Mouse (Mus musculus): Measurements from ENCODE around the gene A630023A22Rik. TPM values are rescaled to one million over a fixed set of nuclear protein-coding genes. Genes with fewer than 3 reads are reported as not detected.

A630023A22Rik gene
- not detected in 2 replicates for polyA plus RNA-seq (2016; fragmentation: Nextera tagmentation; extraction: Ambion mirVana)

- Histone ChIP-seq H3K27ac (no peak within 1 kb of the TSS), H3K27me3 (ENCODE audit: poor library complexity, severe bottlenecking) (no peaks in the 10 kb centered on the region), H3K4me1 (no peaks in the 10 kb centered on the region), H3K4me3 (no peak within 1 kb of the TSS), H3K36me3 (replicated peaks) (no peaks in the 10 kb centered on the region), H3K9me3 (no peaks in the 10 kb centered on the region)
- 87% methylated on average over 5 of the region's 5 CpGs for WGBS
- no peak for DNase-seq (ENCODE audit: extremely low spot score, low spot score)
Observed at GRCm38 (mm10) chr14:34102601-34103000, at the start of gene A630023A22Rik. TSS of gene A630023A22Rik (minus strand) at chr14:34102754.

DNA sequence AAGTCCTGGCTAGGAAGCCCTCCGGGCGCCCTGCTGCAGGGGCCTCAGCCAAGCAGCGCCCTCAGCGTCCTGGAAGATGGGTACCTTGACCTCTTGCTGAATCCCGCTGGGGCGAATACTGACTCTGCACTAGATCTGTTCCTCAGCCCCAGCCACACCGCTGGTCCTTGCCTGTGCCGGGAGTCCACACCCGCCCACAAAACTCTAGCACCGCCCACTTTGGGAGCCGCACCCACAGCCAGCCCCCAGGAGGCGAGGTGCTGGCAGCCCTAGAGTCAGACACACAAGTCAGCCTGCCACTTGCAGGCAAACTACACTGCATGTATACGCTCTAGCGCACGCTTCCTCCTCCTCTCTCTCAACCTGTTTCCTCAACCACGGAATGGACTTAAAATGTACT lies 49.8 kb upstream of the A630023A22Rik start, which contains the start of gene Npy4r:
Gene Npy4r (minus strand): TSS at position 148 of the 400 bp plus-strand sequence.
- no peaks in the 10 kb centered on the region for H3K36me3 ChIP-seq (replicated peaks)
- peaks cover 15% of the 10 kb centered on the region for H3K27me3 ChIP-seq (ENCODE audit: poor library complexity, severe bottlenecking)
- DNase-seq (ENCODE audit: extremely low spot score, low spot score), result no peak
- no peak within 1 kb of the TSS for H3K27ac ChIP-seq
- no peak within 1 kb of the TSS for H3K4me3 ChIP-seq
- WGBS, result 14% methylated on average over 16 of the region's 16 CpGs
- H3K9me3 ChIP-seq, result no peaks in the 10 kb centered on the region
- H3K4me1 ChIP-seq, result peaks cover 17% of the 10 kb centered on the region

DNA sequence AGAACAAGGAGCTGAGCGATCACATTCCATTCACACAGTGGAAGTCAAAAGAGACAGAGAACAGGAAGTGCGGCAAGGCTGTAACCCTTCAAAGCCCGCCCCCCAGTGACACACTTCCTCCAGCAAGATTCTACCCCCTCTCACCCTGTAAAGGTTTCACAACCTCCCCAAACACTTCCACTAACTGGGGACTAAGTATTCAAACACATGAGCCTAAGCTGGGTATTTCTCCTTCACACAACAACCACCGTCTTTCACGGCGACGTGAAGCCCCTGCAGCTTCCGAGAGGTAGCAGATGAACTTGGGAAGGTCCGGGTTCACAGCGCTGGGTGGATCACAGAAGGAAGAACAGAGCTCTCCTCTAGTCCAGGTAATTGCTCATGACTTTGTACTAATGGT lies 40.4 kb upstream of the A630023A22Rik start:
- 0 out of 2 replicates have a peak, but pooled peaks cover 6% of the 10 kb centered on the region for H3K4me1 ChIP-seq
- peaks cover 8% of the 10 kb centered on the region; the same call in 1 of the 2 replicates for H3K27me3 ChIP-seq (ENCODE audit: poor library complexity, severe bottlenecking)
- H3K27ac ChIP-seq, result no peak overlapping the region
- DNase-seq (ENCODE audit: extremely low spot score, low spot score), result no peak
- no peaks in the 10 kb centered on the region for H3K36me3 ChIP-seq (replicated peaks)
- no peak overlapping the region for H3K4me3 ChIP-seq
- WGBS, result 91% methylated on average over 10 of the region's 10 CpGs
- H3K9me3 ChIP-seq, result no peaks in the 10 kb centered on the region

DNA sequence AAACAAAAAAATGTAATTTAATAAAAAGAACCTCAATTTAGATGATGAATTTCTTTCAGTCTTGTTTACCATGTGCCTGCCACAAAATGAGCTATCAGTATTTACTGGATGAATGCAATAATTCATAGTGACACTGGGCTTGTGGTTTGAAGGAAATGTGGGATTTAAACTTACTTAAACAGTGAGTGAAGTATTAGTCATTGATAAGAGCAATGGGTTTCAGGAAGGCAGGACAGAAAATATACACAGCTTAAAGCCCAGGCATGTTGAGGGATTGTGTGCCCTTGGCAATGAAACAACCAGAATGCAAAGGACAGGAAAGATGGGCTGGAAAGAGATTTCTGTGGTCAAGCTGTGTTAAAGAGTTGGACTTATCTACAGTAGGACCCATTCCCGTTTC lies 39.8 kb upstream of the A630023A22Rik start:
- H3K27me3 ChIP-seq (ENCODE audit: poor library complexity, severe bottlenecking), result peaks cover 14% of the 10 kb centered on the region
- H3K9me3 ChIP-seq, result no peaks in the 10 kb centered on the region
- no peak overlapping the region for H3K27ac ChIP-seq
- WGBS, result 87% methylated on average over 1 of the region's 1 CpGs
- H3K4me1 ChIP-seq, result 0 out of 2 replicates have a peak, but pooled peaks cover 6% of the 10 kb centered on the region
- H3K36me3 ChIP-seq (replicated peaks), result no peaks in the 10 kb centered on the region
- DNase-seq (ENCODE audit: extremely low spot score, low spot score), result no peak
- H3K4me3 ChIP-seq, result no peak overlapping the region

DNA sequence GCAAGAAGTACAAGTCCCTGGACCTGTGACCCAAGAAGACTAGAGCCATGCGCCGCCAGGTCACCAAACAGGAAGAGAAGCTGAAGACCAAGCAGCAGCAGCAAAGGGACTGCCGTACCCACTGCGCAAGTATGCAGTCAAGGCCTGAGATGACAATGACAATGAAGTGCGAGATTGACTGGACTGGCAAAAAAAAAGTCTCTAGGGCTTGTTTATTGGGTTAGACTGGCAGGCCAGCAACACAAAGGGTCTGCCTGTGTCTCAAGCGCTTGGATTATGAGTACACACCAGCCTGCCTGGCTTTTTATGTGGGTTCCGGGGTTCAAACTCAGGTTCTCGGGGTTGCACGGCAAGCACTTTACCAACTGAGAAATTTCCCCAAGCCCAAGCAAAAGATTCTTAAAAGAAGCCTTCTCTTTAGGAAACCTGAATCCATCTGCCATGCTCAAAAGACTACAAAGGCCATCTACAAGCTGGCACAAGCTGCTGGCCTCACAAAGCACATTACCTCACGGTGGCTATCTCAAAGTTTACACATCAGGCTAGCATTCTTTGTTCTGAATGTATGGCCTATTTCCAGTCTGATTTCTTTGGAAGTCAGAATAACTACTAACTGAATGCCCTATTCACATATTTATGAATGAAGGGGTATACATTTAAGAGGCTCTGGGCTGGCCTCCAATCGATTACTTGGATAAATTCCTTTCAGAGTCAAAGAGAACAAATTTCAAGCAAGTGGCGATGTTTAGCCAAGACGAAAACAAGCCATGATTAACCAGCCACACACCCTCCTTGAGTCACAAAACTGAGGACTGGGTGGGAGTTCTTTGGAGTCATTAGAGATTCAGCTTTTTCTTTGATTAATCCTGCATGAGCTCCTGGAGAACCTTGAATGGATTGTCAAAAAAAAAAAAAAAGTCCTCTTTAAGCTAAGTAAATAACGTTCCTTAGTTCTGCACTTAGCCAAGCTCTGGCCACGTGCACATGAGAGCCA lies 37.4 kb upstream of the A630023A22Rik start:
- 80% methylated on average over 15 of the region's 15 CpGs for WGBS
- peak; percentile 11 for DNase-seq (ENCODE audit: extremely low spot score, low spot score)

DNA sequence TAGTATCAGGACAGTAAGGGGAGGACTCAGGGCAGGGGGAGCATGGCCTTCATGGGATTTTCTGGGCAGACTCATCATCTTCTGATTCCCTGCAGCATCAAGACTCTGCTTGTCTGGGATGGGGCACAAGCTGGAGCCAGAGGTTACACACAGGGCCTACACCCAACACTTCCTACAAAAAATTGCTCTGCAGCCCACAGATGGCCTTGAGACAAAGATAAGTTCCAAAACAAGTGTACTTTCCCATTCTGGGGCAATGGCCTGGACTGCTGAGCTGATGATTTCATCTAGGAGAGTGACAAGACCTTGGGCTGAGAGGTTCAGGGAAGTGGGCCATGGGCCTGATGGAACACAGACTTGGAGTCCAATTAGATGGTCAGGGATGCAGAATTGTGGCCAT lies 32.8 kb upstream of the A630023A22Rik start:
- H3K27me3 ChIP-seq (ENCODE audit: poor library complexity, severe bottlenecking), result peaks cover 12% of the 10 kb centered on the region

More for the DNA sequence above, 37.4 kb upstream of the A630023A22Rik start:
- Histone ChIP-seq H3K4me3 (no peak overlapping the region), H3K36me3 (replicated peaks) (no peaks in the 10 kb centered on the region), H3K27ac (no peak overlapping the region), H3K27me3 (ENCODE audit: poor library complexity, severe bottlenecking) (peaks cover 15% of the 10 kb centered on the region), H3K9me3 (no peaks in the 10 kb centered on the region), H3K4me1 (0 out of 2 replicates have a peak, but pooled peaks cover 6% of the 10 kb centered on the region)

DNA sequence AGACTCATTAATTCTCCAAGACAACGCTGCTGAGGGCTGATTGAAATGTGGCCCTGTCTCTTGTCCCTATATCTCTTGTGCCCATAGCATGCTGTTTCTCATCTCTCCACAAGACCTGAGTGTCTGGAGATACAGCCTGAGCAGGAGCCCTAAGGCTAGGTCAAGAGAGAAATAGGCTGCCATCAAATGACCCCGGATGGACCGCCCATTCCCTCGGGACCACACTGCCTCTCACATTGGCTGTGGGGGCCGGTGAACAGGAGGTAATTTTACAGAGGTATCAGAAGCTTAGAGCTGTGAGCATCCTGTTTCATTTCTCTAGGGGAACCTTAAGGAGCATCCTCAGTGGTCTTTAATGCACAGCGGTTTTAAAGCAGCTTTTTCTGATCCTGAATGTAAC lies 28.7 kb upstream of the A630023A22Rik start:
- Histone ChIP-seq H3K9me3 (no peaks in the 10 kb centered on the region), H3K4me3 (no peak overlapping the region), H3K27me3 (ENCODE audit: poor library complexity, severe bottlenecking) (peaks cover 3% of the 10 kb centered on the region; the same call in 1 of the 2 replicates), H3K36me3 (replicated peaks) (no peaks in the 10 kb centered on the region), H3K27ac (no peak overlapping the region), H3K4me1 (0 out of 2 replicates have a peak, but pooled peaks cover 3% of the 10 kb centered on the region)
- peak; percentile 5 for DNase-seq (ENCODE audit: extremely low spot score, low spot score)
- WGBS, result 83% methylated on average over 6 of the region's 6 CpGs

More for the DNA sequence above, 32.8 kb upstream of the A630023A22Rik start:
- Histone ChIP-seq H3K36me3 (replicated peaks) (no peaks in the 10 kb centered on the region), H3K4me3 (no peak overlapping the region), H3K4me1 (0 out of 2 replicates have a peak, but pooled peaks cover 9% of the 10 kb centered on the region), H3K27ac (no peak overlapping the region), H3K9me3 (no peaks in the 10 kb centered on the region)
- peak; percentile 8 for DNase-seq (ENCODE audit: extremely low spot score, low spot score)

GRCm38 (mm10) chr14:34121691-34122090 lies 19.1 kb upstream of the A630023A22Rik start:
- Histone ChIP-seq H3K36me3 (replicated peaks) (no peaks in the 10 kb centered on the region), H3K4me3 (no peak overlapping the region), H3K4me1 (no peaks in the 10 kb centered on the region), H3K27ac (no peak overlapping the region), H3K9me3 (no peaks in the 10 kb centered on the region), H3K27me3 (ENCODE audit: poor library complexity, severe bottlenecking) (no peaks in the 10 kb centered on the region)
- DNase-seq (ENCODE audit: extremely low spot score, low spot score), result no peak
- 91% methylated on average over 4 of the region's 4 CpGs for WGBS

- no peaks in the 10 kb centered on the region for H3K36me3 ChIP-seq (replicated peaks)
- H3K4me3 ChIP-seq, result no peak overlapping the region
- 100% methylated on average over 3 of the region's 3 CpGs for WGBS
- no peaks in the 10 kb centered on the region for H3K4me1 ChIP-seq
- H3K27me3 ChIP-seq (ENCODE audit: poor library complexity, severe bottlenecking), result no peaks in the 10 kb centered on the region
- H3K9me3 ChIP-seq, result no peaks in the 10 kb centered on the region
- H3K27ac ChIP-seq, result no peak overlapping the region
- no peak for DNase-seq (ENCODE audit: extremely low spot score, low spot score)
Observed at GRCm38 (mm10) chr14:34120923-34121351, 18.4 kb upstream of the A630023A22Rik start.

- Histone ChIP-seq H3K27ac (no peak overlapping the region), H3K27me3 (ENCODE audit: poor library complexity, severe bottlenecking) (no peaks in the 10 kb centered on the region), H3K36me3 (replicated peaks) (no peaks in the 10 kb centered on the region), H3K9me3 (no peaks in the 10 kb centered on the region), H3K4me3 (no peak overlapping the region), H3K4me1 (no peaks in the 10 kb centered on the region)
- WGBS, result 88% methylated on average over 12 of the region's 12 CpGs
- no peak for DNase-seq (ENCODE audit: extremely low spot score, low spot score)
Observed at GRCm38 (mm10) chr14:34120016-34120910, 17.7 kb upstream of the A630023A22Rik start.

DNA sequence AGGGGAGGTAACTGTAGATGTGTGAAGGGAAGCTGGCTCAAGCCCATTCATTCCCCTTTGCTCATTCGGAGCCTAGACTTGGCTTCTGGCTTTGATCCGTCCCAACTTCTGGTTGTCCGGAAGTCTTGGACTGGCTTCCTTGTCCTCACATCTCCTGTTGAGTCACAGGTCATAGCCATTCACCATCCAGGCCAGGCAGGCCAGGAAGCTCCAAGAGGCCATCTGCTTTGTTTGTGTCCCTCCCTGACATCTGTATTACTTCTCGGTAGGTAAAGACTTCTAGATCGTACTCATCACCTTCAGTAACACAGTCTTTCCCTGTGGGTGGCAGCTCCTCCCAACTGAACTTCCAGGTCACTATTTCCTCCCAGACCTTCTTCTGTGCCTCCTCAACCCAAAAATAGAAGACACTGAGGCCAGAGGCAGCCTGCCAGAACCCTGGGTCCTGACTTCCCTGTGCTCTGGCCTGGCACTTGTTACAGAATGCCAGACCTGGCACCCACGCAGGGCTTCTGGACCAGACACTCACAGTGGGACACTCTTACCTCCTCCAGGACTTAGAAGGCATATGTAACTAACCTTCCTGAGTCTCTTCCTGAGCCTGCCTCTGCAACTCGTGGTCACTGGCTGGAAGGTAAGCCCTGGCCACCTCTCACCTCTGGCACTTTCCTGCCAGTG lies 16.6 kb upstream of the A630023A22Rik start:
- H3K27me3 ChIP-seq (ENCODE audit: poor library complexity, severe bottlenecking), result no peaks in the 10 kb centered on the region
- H3K27ac ChIP-seq, result no peak overlapping the region
- H3K36me3 ChIP-seq (replicated peaks), result no peaks in the 10 kb centered on the region
- no peak overlapping the region for H3K4me3 ChIP-seq
- H3K4me1 ChIP-seq, result no peaks in the 10 kb centered on the region
- WGBS, result 83% methylated on average over 7 of the region's 7 CpGs
- no peaks in the 10 kb centered on the region for H3K9me3 ChIP-seq
- DNase-seq (ENCODE audit: extremely low spot score, low spot score), result no peak

DNA sequence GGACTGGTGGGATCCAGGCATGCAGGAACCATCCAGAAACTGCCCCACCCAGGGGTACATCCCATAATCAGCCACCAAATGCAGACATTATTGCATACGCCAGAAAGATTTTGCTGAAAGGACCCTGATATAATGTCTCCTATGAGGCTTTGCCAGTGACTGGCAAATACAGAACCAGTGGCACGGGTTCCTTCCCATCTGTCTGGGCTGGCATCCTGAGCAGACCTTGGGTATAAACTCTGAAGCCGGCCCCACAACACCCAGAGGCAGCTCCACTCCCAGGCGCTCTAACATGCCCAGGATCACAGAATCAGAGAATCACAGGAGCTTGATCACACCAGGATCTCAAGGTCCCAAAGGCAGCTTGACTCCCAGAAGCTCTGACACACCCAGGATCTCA lies 11.8 kb upstream of the A630023A22Rik start:
- no peak overlapping the region for H3K27ac ChIP-seq
- WGBS, result 92% methylated on average over 4 of the region's 4 CpGs
- no peaks in the 10 kb centered on the region for H3K36me3 ChIP-seq (replicated peaks)
- H3K4me1 ChIP-seq, result no peaks in the 10 kb centered on the region
- H3K27me3 ChIP-seq (ENCODE audit: poor library complexity, severe bottlenecking), result no peaks in the 10 kb centered on the region
- H3K4me3 ChIP-seq, result no peak overlapping the region
- no peaks in the 10 kb centered on the region for H3K9me3 ChIP-seq
- DNase-seq (ENCODE audit: extremely low spot score, low spot score), result no peak

All from forebrain, embryonic 10.5 days (tissue).